Mouse (Mus musculus): ENCODE data around the gene Plxnd1. TPM values are rescaled to one million over a fixed set of nuclear protein-coding genes. Genes with fewer than 3 reads are reported as not detected.

Plxnd1 gene
- total and polyA plus RNA-seq, 2 experiments from 2014 or later, result 37.7 to 82.4 TPM

GRCm38 (mm10) chr6:115968700-115969099, 26.1 kb downstream of the Plxnd1 start:
- Histone ChIP-seq H3K27me3 (ENCODE audit: control insufficient read depth, insufficient read depth, low read length) (no peaks in the 10 kb centered on the region), H3K4me2 (ENCODE audit: low read depth, low read length) (no peak overlapping the region), H3K4me1 (ENCODE audit: control insufficient read depth, insufficient read depth) (peaks cover 14% of the 10 kb centered on the region), H3K9me3 (replicated peaks; ENCODE audit: control insufficient read depth, low read length) (no peaks in the 10 kb centered on the region), H3K9ac (replicated peaks; ENCODE audit: low read depth, low read length) (no peak overlapping the region), H3K36me3 (replicated peaks; ENCODE audit: control insufficient read depth, insufficient read depth, low read length) (peaks cover 41% of the 10 kb centered on the region), H3K4me3 (ENCODE audit: low read depth, low read length) (no peak overlapping the region), H3K27ac (ENCODE audit: low read depth) (no peak overlapping the region)
- DNase-seq (ENCODE audit: low spot score), result no peak
- ATAC-seq (ENCODE audit: insufficient read depth, low read depth), result no peak
- 84% methylated on average over 6 of the region's 6 CpGs for WGBS
- no peak for TF ChIP-seq EP300 (IDR thresholded peaks at IDR 0.05; ENCODE audit: low read depth)
- no peak for TF ChIP-seq CTCF (IDR thresholded peaks at IDR 0.05; ENCODE audit: low read depth)

GRCm38 (mm10) chr6:115968086-115968485, 26.7 kb downstream of the Plxnd1 start:
- no peaks in the 10 kb centered on the region for H3K27me3 ChIP-seq (ENCODE audit: control insufficient read depth, insufficient read depth, low read length)
- ATAC-seq (ENCODE audit: insufficient read depth, low read depth) (no peak), DNase-seq (ENCODE audit: low spot score) (no peak)
- TF ChIP-seq EP300 (IDR thresholded peaks at IDR 0.05; ENCODE audit: low read depth) (no peak), CTCF (IDR thresholded peaks at IDR 0.05; ENCODE audit: low read depth) (no peak)
- H3K4me1 ChIP-seq (ENCODE audit: control insufficient read depth, insufficient read depth), result peaks cover 14% of the 10 kb centered on the region
- H3K36me3 ChIP-seq (replicated peaks; ENCODE audit: control insufficient read depth, insufficient read depth, low read length), result peaks cover 47% of the 10 kb centered on the region
- 82% methylated on average over 5 of the region's 5 CpGs for WGBS
- H3K4me2 ChIP-seq (ENCODE audit: low read depth, low read length), result no peak overlapping the region
- H3K9me3 ChIP-seq (replicated peaks; ENCODE audit: control insufficient read depth, low read length), result no peaks in the 10 kb centered on the region
- no peak overlapping the region for H3K27ac ChIP-seq (ENCODE audit: low read depth)
- H3K4me3 ChIP-seq (ENCODE audit: low read depth, low read length), result no peak overlapping the region
- no peak overlapping the region for H3K9ac ChIP-seq (replicated peaks; ENCODE audit: low read depth, low read length)

GRCm38 (mm10) chr6:115967291-115967880, 27.4 kb downstream of the Plxnd1 start:
- H3K9me3 ChIP-seq (replicated peaks; ENCODE audit: control insufficient read depth, low read length), result no peaks in the 10 kb centered on the region
- no peak for ATAC-seq (ENCODE audit: insufficient read depth, low read depth)
- WGBS, result 87% methylated on average over 15 of the region's 15 CpGs
- H3K4me2 ChIP-seq (ENCODE audit: low read depth, low read length), result no peak overlapping the region
- no peak for DNase-seq (ENCODE audit: low spot score)
- no peak overlapping the region for H3K9ac ChIP-seq (replicated peaks; ENCODE audit: low read depth, low read length)
- H3K27me3 ChIP-seq (ENCODE audit: control insufficient read depth, insufficient read depth, low read length), result no peaks in the 10 kb centered on the region
- H3K27ac ChIP-seq (ENCODE audit: low read depth), result no peak overlapping the region
- peaks cover 20% of the 10 kb centered on the region for H3K4me1 ChIP-seq (ENCODE audit: control insufficient read depth, insufficient read depth)
- TF ChIP-seq EP300 (IDR thresholded peaks at IDR 0.05; ENCODE audit: low read depth) (no peak), CTCF (IDR thresholded peaks at IDR 0.05; ENCODE audit: low read depth) (no peak)
- H3K4me3 ChIP-seq (ENCODE audit: low read depth, low read length), result no peak overlapping the region
- peaks cover 54% of the 10 kb centered on the region for H3K36me3 ChIP-seq (replicated peaks; ENCODE audit: control insufficient read depth, insufficient read depth, low read length)

- no peak overlapping the region for H3K4me3 ChIP-seq (ENCODE audit: low read depth, low read length)
- WGBS, result 87% methylated on average over 19 of the region's 19 CpGs
- no peak for TF ChIP-seq CTCF (IDR thresholded peaks at IDR 0.05; ENCODE audit: low read depth)
- TF ChIP-seq EP300 (IDR thresholded peaks at IDR 0.05; ENCODE audit: low read depth), result no peak
- peaks cover 58% of the 10 kb centered on the region for H3K36me3 ChIP-seq (replicated peaks; ENCODE audit: control insufficient read depth, insufficient read depth, low read length)
- H3K9me3 ChIP-seq (replicated peaks; ENCODE audit: control insufficient read depth, low read length), result no peaks in the 10 kb centered on the region
- H3K9ac ChIP-seq (replicated peaks; ENCODE audit: low read depth, low read length), result no peak overlapping the region
- no peak for DNase-seq (ENCODE audit: low spot score)
- ATAC-seq (ENCODE audit: insufficient read depth, low read depth), result no peak
- H3K27me3 ChIP-seq (ENCODE audit: control insufficient read depth, insufficient read depth, low read length), result no peaks in the 10 kb centered on the region
- H3K4me2 ChIP-seq (ENCODE audit: low read depth, low read length), result no peak overlapping the region
- H3K4me1 ChIP-seq (ENCODE audit: control insufficient read depth, insufficient read depth), result peaks cover 16% of the 10 kb centered on the region
- no peak overlapping the region for H3K27ac ChIP-seq (ENCODE audit: low read depth)
Measured at GRCm38 (mm10) chr6:115966227-115966966, 28.4 kb downstream of the Plxnd1 start.

- peaks cover 67% of the 10 kb centered on the region for H3K36me3 ChIP-seq (replicated peaks; ENCODE audit: control insufficient read depth, insufficient read depth, low read length)
- H3K4me2 ChIP-seq (ENCODE audit: low read depth, low read length), result no peak overlapping the region
- DNase-seq (ENCODE audit: low spot score), result no peak
- H3K4me1 ChIP-seq (ENCODE audit: control insufficient read depth, insufficient read depth), result peaks cover 23% of the 10 kb centered on the region
- no peak for TF ChIP-seq CTCF (IDR thresholded peaks at IDR 0.05; ENCODE audit: low read depth)
- no peak for TF ChIP-seq EP300 (IDR thresholded peaks at IDR 0.05; ENCODE audit: low read depth)
- no peak overlapping the region for H3K27ac ChIP-seq (ENCODE audit: low read depth)
- no peak for ATAC-seq (ENCODE audit: insufficient read depth, low read depth)
- H3K27me3 ChIP-seq (ENCODE audit: control insufficient read depth, insufficient read depth, low read length), result no peaks in the 10 kb centered on the region
- no peak overlapping the region for H3K9ac ChIP-seq (replicated peaks; ENCODE audit: low read depth, low read length)
- H3K9me3 ChIP-seq (replicated peaks; ENCODE audit: control insufficient read depth, low read length), result no peaks in the 10 kb centered on the region
- no peak overlapping the region for H3K4me3 ChIP-seq (ENCODE audit: low read depth, low read length)
- 65% methylated on average over 9 of the region's 9 CpGs for WGBS
Measured at GRCm38 (mm10) chr6:115963656-115964055, 31.1 kb downstream of the Plxnd1 start.

All from heart, postnatal 0 days (tissue).